Mouse (Mus musculus) embryonic stem cell, embryonic (primary cell): ENCODE data around the gene Mib2.
"Not testable (repeated sequence)": the region's sequence is repeated elsewhere in the genome, so short reads cannot be mapped to it uniquely, and the experiment has no call there.

ENCODE experiments used
- CTCF ChIA-PET, 4 experiments: fragments of 300-600 bp in 2 of 4; fragments of 350-600 bp in 2 of 4; sonication (Branson Sonifier 250); formaldehyde crosslinking; loops; one replicate each; lab custom pipeline; 2022; ENCODE audit warnings: inconsistent platforms in 2 of 4; lab: Charles Lee
- POLR2A ChIA-PET, 4 experiments: fragments of 300-600 bp in 2 of 4; fragments of 350-600 bp in 2 of 4; sonication (Branson Sonifier 250); formaldehyde crosslinking; loops; one replicate each; lab custom pipeline; 2022; ENCODE audit warnings: antibody characterized with exemption in 4 of 4, inconsistent platforms in 1 of 4; lab: Charles Lee

Gene Mib2

GRCm38 (mm10) chr4:155692421-155692820 is 23.4 kb upstream of the Mib2 start:
- CTCF ChIA-PET = interaction anchor here in 1 of 4 experiments (0.8 kb wide), 1 partner anchor 29 kb away, joined by 3 read pairs; no protein-coding TSS in a partner anchor

GRCm38 (mm10) chr4:155690571-155691375 is 21.8 kb upstream of the Mib2 start:
- POLR2A ChIA-PET = interaction anchor here (0.6 to 4.5 kb wide), 10 partner anchors 11 to 1026 kb away, joined by 3 to 43 read pairs (median 4); partner anchors contain the start of genes Mib2 (in 2 of the 4) and Ssu72 (in 1 of the 4)
- CTCF ChIA-PET = no interaction called here

More at GRCm38 (mm10) chr4:155692421-155692820, 23.4 kb upstream of the Mib2 start:
- POLR2A ChIA-PET = interaction anchor here in 2 of 4 experiments (0.7 to 4.5 kb wide), 8 partner anchors 9 to 39 kb away, joined by 3 to 43 read pairs (median 4); partner anchors contain the start of genes Mib2 (in 2 of the 2) and Ssu72 (in 1 of the 2)

DNA sequence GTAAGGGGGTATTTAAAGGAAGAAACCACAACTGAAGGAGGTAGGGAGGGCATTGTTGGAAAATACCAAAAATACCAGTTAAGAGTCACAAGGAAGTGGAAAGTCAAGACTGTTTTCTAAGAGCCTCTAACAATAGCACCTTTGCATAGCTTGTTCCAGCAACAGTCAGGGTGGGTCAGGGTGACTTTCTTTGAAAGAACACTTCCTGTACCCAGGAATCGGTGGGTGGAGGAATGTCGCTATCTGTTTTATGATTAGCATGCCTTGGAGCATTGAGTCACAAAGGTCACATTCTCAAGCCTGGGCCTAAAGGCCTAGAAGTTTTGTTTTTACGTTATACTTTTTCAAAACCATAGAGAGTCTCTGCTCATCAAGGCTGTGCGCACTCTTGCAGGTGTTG is 18.8 kb upstream of the Mib2 start:
- CTCF ChIA-PET = interaction anchor here in 1 of 4 experiments (1.7 kb wide), 1 partner anchor 17 kb away, joined by 7 read pairs; no protein-coding TSS in a partner anchor
- POLR2A ChIA-PET = interaction anchor here in 3 of 4 experiments (1.4 to 2.9 kb wide), 5 partner anchors 9 to 18 kb away, joined by 5 to 34 read pairs (median 19); partner anchors contain the start of gene Mib2 (in 2 of the 3)

GRCm38 (mm10) chr4:155683670-155684277 is 14.8 kb upstream of the Mib2 start:
- POLR2A ChIA-PET = interaction anchor here in 2 of 4 experiments (0.6 to 1.0 kb wide), 5 partner anchors 10 to 20 kb away, joined by 3 to 4 read pairs (median 3); no protein-coding TSS in a partner anchor
- CTCF ChIA-PET = not testable (repeated sequence)

- CTCF ChIA-PET = no interaction called here
- POLR2A ChIA-PET = interaction anchor here in 2 of 4 experiments (0.9 to 3.5 kb wide), 4 partner anchors 10 to 21 kb away, joined by 3 to 14 read pairs (median 4); no protein-coding TSS in a partner anchor
These were observed 7.0 kb upstream of the Mib2 start for GRCm38 (mm10) chr4:155675991-155676390.

DNA sequence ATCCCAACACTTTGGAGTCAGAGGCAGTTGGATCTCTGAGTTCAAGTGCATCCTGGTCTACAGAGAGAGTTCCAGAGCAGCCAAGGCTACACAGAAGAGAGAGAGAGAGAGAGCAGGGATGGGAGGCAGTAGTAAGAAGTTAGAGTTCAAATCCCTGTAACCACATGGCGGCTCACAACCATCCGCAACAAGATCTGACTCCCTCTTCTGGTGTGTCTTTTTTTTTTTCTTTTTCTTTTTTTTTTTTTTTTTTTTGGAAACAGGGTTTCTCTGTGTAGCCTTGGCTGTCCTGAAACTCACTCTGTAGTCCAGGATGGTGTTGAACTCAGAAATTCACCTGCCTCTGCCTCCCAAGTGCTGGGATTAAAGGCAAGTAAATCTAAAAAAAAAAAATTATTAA is 3.1 kb upstream of the Mib2 start:
- ChIA-PET POLR2A (interaction anchor here in 1 of 4 experiments (0.8 to 1.5 kb wide), 2 partner anchors 10 to 24 kb away, joined by 3 to 10 read pairs; no protein-coding TSS in a partner anchor), CTCF (no interaction called here)

GRCm38 (mm10) chr4:155670236-155670635 is 1.2 kb upstream of the Mib2 start:
- ChIA-PET CTCF (interaction anchor here in 2 of 4 experiments (0.6 to 1.5 kb wide), 5 partner anchors 16 to 30 kb away, joined by 3 to 7 read pairs (median 5); no protein-coding TSS in a partner anchor), POLR2A (interaction anchor here (0.6 to 4.3 kb wide), 38 partner anchors 11 to 189 kb away, joined by 3 to 121 read pairs (median 8); partner anchors contain the start of genes Ssu72 (in 3 of the 4), Fndc10 (in 2 of the 4), Mmp23 (in 2 of the 4) and Slc35e2 (in 2 of the 4))

GRCm38 (mm10) chr4:155669598-155670075 is 639 bp upstream of the Mib2 start:
- CTCF ChIA-PET = interaction anchor here in 3 of 4 experiments (0.6 to 1.7 kb wide), 14 partner anchors 15 to 189 kb away, joined by 3 to 7 read pairs (median 4); partner anchors contain the start of gene Gm10563 (in 1 of the 3)
- POLR2A ChIA-PET = interaction anchor here (0.5 to 4.3 kb wide), 79 partner anchors 10 to 603 kb away, joined by 3 to 121 read pairs (median 5); partner anchors contain the start of genes Slc35e2 (in 3 of the 4), Ssu72 (in 3 of the 4), Atad3a (in 2 of the 4) and Fndc10 (in 2 of the 4)

GRCm38 (mm10) chr4:155666903-155667302 is 2.1 kb downstream of the Mib2 start:
- CTCF ChIA-PET = no interaction called here

DNA sequence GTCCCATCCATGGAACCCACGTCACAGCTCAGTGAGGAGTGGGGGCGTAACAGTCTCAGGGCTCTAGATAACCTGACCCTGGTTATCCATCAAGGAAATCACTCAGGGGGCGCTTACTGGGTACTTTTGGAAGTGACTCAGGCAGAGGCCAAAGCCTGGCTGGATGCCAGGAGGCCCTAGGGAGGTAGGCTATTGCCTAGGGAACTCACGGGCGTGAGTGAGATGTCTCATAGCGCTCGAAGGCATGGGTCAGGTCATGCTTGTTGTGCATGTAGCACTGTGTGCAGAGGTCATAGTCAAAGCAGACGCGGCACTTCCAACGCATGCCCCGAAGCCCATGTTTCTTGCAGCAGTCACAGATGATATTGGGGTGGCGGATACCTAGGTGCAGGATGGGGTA is 8.4 kb downstream of the Mib2 start:
- ChIA-PET CTCF (no interaction called here), POLR2A (interaction anchor here in 1 of 4 experiments (0.9 to 2.0 kb wide), 3 partner anchors 8 to 40 kb away, joined by 3 to 11 read pairs (median 4); partner anchors contain the start of gene Mib2)

More at GRCm38 (mm10) chr4:155666903-155667302, 2.1 kb downstream of the Mib2 start:
- POLR2A ChIA-PET = interaction anchor here in 2 of 4 experiments (1.1 to 1.6 kb wide), 3 partner anchors 30 to 38 kb away, joined by 3 read pairs; partner anchors contain the start of gene Ssu72 (in 1 of the 2)

- ChIA-PET CTCF (no interaction called here), POLR2A (interaction anchor here in 2 of 4 experiments (1.1 to 2.0 kb wide), 2 partner anchors 10 to 11 kb away, joined by 4 to 11 read pairs; partner anchors contain the start of gene Mib2 (in 2 of the 2))
These were observed 10.0 kb downstream of the Mib2 start for GRCm38 (mm10) chr4:155658961-155659360.

DNA sequence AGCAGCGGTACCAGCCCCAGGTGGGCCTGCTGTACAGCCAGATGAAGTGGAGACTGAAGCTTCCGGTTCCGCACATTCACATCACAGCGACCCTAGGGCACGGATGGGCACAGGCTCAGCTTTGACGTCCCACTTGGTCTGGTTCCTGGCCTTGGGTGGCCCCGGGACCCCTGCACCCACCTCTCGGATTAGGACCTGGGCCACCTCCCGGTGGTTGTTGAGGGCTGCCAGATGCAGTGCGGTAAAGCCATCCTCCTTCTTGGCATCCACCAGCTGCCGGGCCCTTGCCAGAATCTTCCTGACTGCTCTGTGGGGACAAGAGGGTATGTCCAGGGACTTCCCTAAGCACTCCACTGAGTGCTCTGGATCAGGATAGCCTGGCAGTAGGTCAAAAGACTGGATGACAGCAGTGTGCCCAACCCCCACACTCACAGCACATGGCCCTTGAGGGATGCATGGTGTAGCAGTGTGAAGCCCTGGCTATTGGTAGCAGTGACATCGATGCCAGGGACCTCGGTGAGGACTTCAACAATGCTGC is 12.7 kb downstream of the Mib2 start:
- POLR2A ChIA-PET = interaction anchor here (0.7 to 6.5 kb wide), 15 partner anchors 8 to 55 kb away, joined by 3 to 69 read pairs (median 6); partner anchors contain the start of genes Mib2 (in 4 of the 4), Cdk11b (in 1 of the 4), Gm10563 (in 1 of the 4) and Slc35e2 (in 1 of the 4)

DNA sequence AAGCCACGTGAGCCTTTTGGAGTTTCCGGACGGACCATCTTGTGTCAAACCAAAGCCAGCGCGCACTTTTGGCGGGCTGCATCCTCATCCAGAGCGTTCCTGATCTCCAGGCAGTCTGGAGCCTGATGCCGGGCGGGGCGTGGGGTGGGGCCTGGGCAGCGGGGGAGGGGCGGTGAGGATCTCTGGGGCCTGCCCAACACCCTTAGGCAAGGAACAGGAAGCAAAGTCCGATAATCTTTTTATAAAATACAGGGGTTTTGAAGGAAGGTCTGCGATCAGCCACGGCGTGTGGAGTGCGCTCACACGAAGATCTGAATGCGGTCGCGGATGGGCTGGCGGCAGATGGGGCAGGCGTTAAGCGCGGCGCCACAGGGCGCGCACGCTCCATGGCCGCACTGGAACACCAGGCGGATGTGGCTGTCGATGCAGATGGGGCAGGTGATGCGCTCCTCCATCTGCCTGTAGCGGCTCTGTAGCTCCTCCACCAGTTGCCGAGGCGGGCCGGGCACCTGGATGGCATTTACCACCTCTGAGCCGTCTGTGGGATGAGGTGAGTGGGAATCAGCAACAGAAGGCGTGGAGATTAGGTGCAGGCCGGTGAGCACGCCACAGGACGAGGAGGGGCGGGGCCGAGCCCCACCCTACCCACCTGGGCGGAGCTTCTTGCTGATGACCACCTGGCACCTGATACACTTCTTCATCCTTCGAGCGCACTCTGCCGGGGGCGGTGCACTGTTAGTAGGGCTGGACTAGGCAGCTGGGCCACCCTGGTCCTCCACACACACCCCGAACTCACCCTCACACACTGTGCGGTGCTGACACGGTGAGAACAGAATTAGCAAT is 14.3 kb downstream of the Mib2 start:
- ChIA-PET POLR2A (interaction anchor here (0.7 to 6.5 kb wide), 39 partner anchors 9 to 188 kb away, joined by 3 to 69 read pairs (median 4); partner anchors contain the start of genes Mib2 (in 4 of the 4), Gm10563 (in 2 of the 4), Cdk11b (in 1 of the 4) and Fndc10 (in 1 of the 4)), CTCF (interaction anchor here in 3 of 4 experiments (0.6 to 2.1 kb wide), 11 partner anchors 9 to 891 kb away, joined by 3 to 7 read pairs (median 4); partner anchors contain the start of gene Mib2 (in 1 of the 3))

More for the DNA sequence above, 12.7 kb downstream of the Mib2 start:
- CTCF ChIA-PET = interaction anchor here in 1 of 4 experiments (0.6 kb wide), 1 partner anchor 265 kb away, joined by 3 read pairs; no protein-coding TSS in a partner anchor

DNA sequence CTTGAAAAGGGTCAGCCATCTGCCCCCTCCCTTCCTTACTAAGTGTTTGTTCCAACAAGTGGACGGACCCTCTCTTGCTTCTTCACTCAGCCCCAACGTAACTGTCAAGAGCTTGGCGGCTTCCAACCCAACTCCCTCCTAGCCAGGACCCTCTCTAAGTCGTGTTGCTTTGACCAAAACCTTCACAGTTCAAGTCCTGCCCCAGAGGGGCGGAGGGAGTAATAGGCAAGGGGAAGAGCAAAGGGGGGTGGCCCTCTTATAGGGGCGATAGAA is 14.9 kb downstream of the Mib2 start:
- ChIA-PET CTCF (interaction anchor here in 2 of 4 experiments (0.6 to 2.1 kb wide), 7 partner anchors 9 to 173 kb away, joined by 3 to 7 read pairs (median 4); partner anchors contain the start of gene Mib2 (in 1 of the 2)), POLR2A (interaction anchor here (0.5 to 6.5 kb wide), 27 partner anchors 8 to 261 kb away, joined by 3 to 69 read pairs (median 5); partner anchors contain the start of genes Mib2 (in 3 of the 4), Ssu72 (in 2 of the 4), Cdk11b (in 1 of the 4) and Fndc10 (in 1 of the 4))

DNA sequence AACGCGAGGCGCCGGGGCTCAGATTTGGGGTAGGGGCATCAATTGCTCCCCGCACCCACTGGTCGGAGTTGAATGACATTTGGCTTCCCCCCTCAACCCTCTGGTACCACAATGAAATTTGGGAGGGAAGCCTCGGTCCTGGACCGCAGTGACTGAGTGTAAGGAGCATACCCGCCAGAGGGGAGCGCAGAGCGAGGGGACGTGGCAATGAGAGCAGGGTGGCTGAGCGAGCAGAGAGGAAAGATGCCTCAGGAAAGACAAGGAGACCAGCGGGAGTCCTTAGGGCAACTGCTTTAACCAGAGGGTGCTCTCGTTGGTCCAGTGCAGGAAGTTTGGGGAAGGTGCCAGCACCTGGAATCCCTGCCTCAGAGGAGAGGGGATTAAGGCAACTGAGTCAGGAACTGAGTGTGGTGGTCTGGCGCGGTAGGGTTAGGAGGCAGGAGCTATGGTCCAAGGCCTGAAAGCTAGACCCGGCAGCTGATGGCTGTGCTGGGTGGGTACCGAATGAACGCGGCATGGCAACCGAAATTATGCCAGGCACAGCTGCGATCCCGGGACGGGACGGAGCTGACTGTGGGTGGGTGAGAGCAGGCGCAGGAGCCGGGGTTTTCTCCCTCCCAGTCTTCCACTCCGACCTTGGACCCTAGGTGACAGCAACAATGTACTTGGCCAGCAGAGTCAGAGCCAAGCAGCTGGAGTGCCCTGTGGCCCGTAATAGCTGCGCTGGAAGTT is 15.4 kb downstream of the Mib2 start:
- CTCF ChIA-PET = interaction anchor here in 2 of 4 experiments (0.6 to 2.1 kb wide), 8 partner anchors 10 to 782 kb away, joined by 3 to 7 read pairs (median 4); partner anchors contain the start of gene Mib2 (in 1 of the 2)
- POLR2A ChIA-PET = interaction anchor here (0.5 to 6.5 kb wide), 25 partner anchors 9 to 261 kb away, joined by 3 to 69 read pairs (median 5); partner anchors contain the start of genes Mib2 (in 3 of the 4), Ssu72 (in 2 of the 4), Cdk11b (in 1 of the 4) and Fndc10 (in 1 of the 4)
